Mouse (Mus musculus) lung, embryonic 16.5 days (tissue): ENCODE data around the gene Smim9. TPM values are rescaled to one million over a fixed set of nuclear protein-coding genes. Genes with fewer than 3 reads are reported as not detected.

Experiments used
- polyA plus RNA-seq: library from polyadenylated mRNA; unstranded; fragments of >200 nt; fragmentation: Nextera tagmentation; extraction: Ambion mirVana; gene quantifications from 2 replicates; pipeline ENCODE4 v1.2.1, GENCODE M21; 2015

Smim9 gene
- polyA plus RNA-seq, 1 experiment from 2014 or later = not detected

Other genes starting within 250 kb of the Smim9 start
- 8.1 and 9.8 TPM in 2 replicates for gene Gab3, start 78.3 kb downstream of the Smim9 start, polyA plus RNA-seq
- gene Dkc1, start 67.9 kb downstream of the Smim9 start, polyA plus RNA-seq = 99.6 and 108 TPM in 2 replicates
- gene Mpp1, start 32.8 kb downstream of the Smim9 start, polyA plus RNA-seq = 77.3 and 82.5 TPM in 2 replicates
- 72.9 and 73.4 TPM in 2 replicates for gene Fundc2, start 218.6 kb upstream of the Smim9 start, polyA plus RNA-seq
- gene F8, start 218.8 kb upstream of the Smim9 start, polyA plus RNA-seq = 2.2 and 2.4 TPM in 2 replicates